Mouse (Mus musculus): ENCODE results near the gene Zmat3. TPM values are rescaled to one million over a fixed set of nuclear protein-coding genes. Genes with fewer than 3 reads are reported as not detected.

Gene Zmat3
- 8.2 and 8.7 TPM in 2 replicates for polyA plus RNA-seq (2016; fragmentation: Nextera tagmentation; extraction: Ambion mirVana)

- H3K4me1 ChIP-seq: peaks cover 13% of the 10 kb centered on the region
- peak within 1 kb of the TSS; percentile 87 for H3K9ac ChIP-seq
- 4% methylated on average over 39 of the region's 48 CpGs for WGBS
- peak within 1 kb of the TSS; percentile 78 for H3K27ac ChIP-seq
- H3K27me3 ChIP-seq (replicated peaks): no peaks in the 10 kb centered on the region
- H3K36me3 ChIP-seq: no peaks in the 10 kb centered on the region
- no peaks in the 10 kb centered on the region for H3K9me3 ChIP-seq
- H3K4me3 ChIP-seq: peak within 1 kb of the TSS; percentile 83
- H3K4me2 ChIP-seq (replicated peaks): peak within 1 kb of the TSS; percentile 74
- peak; percentile 90 for ATAC-seq (ENCODE audit: low FRiP score, low read depth)
Measured at GRCm38 (mm10) chr3:32365546-32366245, at the start of gene Zmat3. Gene Zmat3 (minus strand): TSS chr3:32366014.

GRCm38 (mm10) chr3:32414381-32414780, 48.6 kb upstream of the Zmat3 start:
- no peaks in the 10 kb centered on the region for H3K9me3 ChIP-seq
- ATAC-seq (ENCODE audit: low FRiP score, low read depth): no peak
- H3K27ac ChIP-seq: no peak overlapping the region
- no peaks in the 10 kb centered on the region for H3K36me3 ChIP-seq
- 53% methylated on average over 4 of the region's 4 CpGs for WGBS
- H3K4me3 ChIP-seq: no peak overlapping the region
- no peak overlapping the region for H3K4me2 ChIP-seq (replicated peaks)
- peaks cover 15% of the 10 kb centered on the region for H3K4me1 ChIP-seq
- H3K9ac ChIP-seq: no peak overlapping the region
- no peaks in the 10 kb centered on the region for H3K27me3 ChIP-seq (replicated peaks)

GRCm38 (mm10) chr3:32412502-32413044, 46.8 kb upstream of the Zmat3 start:
- ATAC-seq (ENCODE audit: low FRiP score, low read depth): no peak
- no peaks in the 10 kb centered on the region for H3K9me3 ChIP-seq
- H3K9ac ChIP-seq: no peak overlapping the region
- H3K4me2 ChIP-seq (replicated peaks): no peak overlapping the region
- peaks cover 15% of the 10 kb centered on the region for H3K4me1 ChIP-seq
- H3K36me3 ChIP-seq: no peaks in the 10 kb centered on the region
- H3K4me3 ChIP-seq: no peak overlapping the region
- 87% methylated on average over 7 of the region's 7 CpGs for WGBS
- no peaks in the 10 kb centered on the region for H3K27me3 ChIP-seq (replicated peaks)
- no peak overlapping the region for H3K27ac ChIP-seq

- no peak overlapping the region for H3K4me2 ChIP-seq (replicated peaks)
- no peak for ATAC-seq (ENCODE audit: low FRiP score, low read depth)
- WGBS: 93% methylated on average over 3 of the region's 3 CpGs
- H3K4me3 ChIP-seq: no peak overlapping the region
- H3K9me3 ChIP-seq: no peaks in the 10 kb centered on the region
- no peaks in the 10 kb centered on the region for H3K36me3 ChIP-seq
- no peak overlapping the region for H3K27ac ChIP-seq
- no peak overlapping the region for H3K9ac ChIP-seq
- peaks cover 5% of the 10 kb centered on the region; the same call in 1 of the 2 replicates for H3K4me1 ChIP-seq
- no peaks in the 10 kb centered on the region for H3K27me3 ChIP-seq (replicated peaks)
Measured at GRCm38 (mm10) chr3:32408811-32409273, 43.0 kb upstream of the Zmat3 start.

GRCm38 (mm10) chr3:32406804-32407203, 41.0 kb upstream of the Zmat3 start:
- no peak for ATAC-seq (ENCODE audit: low FRiP score, low read depth)
- Histone ChIP-seq H3K4me2 (replicated peaks) (no peak overlapping the region), H3K9me3 (no peaks in the 10 kb centered on the region), H3K27ac (no peak overlapping the region), H3K36me3 (no peaks in the 10 kb centered on the region), H3K9ac (no peak overlapping the region), H3K27me3 (replicated peaks) (no peaks in the 10 kb centered on the region), H3K4me1 (no peaks in the 10 kb centered on the region), H3K4me3 (no peak overlapping the region)
- WGBS: 82% methylated on average over 6 of the region's 6 CpGs

GRCm38 (mm10) chr3:32405699-32406098, 39.9 kb upstream of the Zmat3 start:
- Histone ChIP-seq H3K27me3 (replicated peaks) (no peaks in the 10 kb centered on the region), H3K9ac (no peak overlapping the region), H3K36me3 (no peaks in the 10 kb centered on the region), H3K9me3 (no peaks in the 10 kb centered on the region), H3K4me3 (no peak overlapping the region), H3K4me1 (peaks cover 2% of the 10 kb centered on the region; the same call in 1 of the 2 replicates), H3K27ac (no peak overlapping the region), H3K4me2 (replicated peaks) (no peak overlapping the region)
- no peak for ATAC-seq (ENCODE audit: low FRiP score, low read depth)
- whole genome bisulfite sequencing: 96% methylated on average over 1 of the region's 1 CpGs

- H3K9ac ChIP-seq: no peak overlapping the region
- peaks cover 18% of the 10 kb centered on the region for H3K4me1 ChIP-seq
- H3K9me3 ChIP-seq: no peaks in the 10 kb centered on the region
- H3K36me3 ChIP-seq: no peaks in the 10 kb centered on the region
- ATAC-seq (ENCODE audit: low FRiP score, low read depth): no peak
- no peak overlapping the region for H3K27ac ChIP-seq
- no peak overlapping the region for H3K4me3 ChIP-seq
- 86% methylated on average over 7 of the region's 7 CpGs for WGBS
- H3K4me2 ChIP-seq (replicated peaks): no peak overlapping the region
- no peaks in the 10 kb centered on the region for H3K27me3 ChIP-seq (replicated peaks)
Measured at GRCm38 (mm10) chr3:32402990-32403885, 37.4 kb upstream of the Zmat3 start.

GRCm38 (mm10) chr3:32401591-32401990, 35.8 kb upstream of the Zmat3 start:
- ATAC-seq (ENCODE audit: low FRiP score, low read depth): no peak
- Histone ChIP-seq H3K4me1 (peaks cover 18% of the 10 kb centered on the region), H3K9ac (no peak overlapping the region), H3K9me3 (no peaks in the 10 kb centered on the region), H3K27ac (no peak overlapping the region), H3K36me3 (no peaks in the 10 kb centered on the region), H3K4me3 (no peak overlapping the region), H3K4me2 (replicated peaks) (no peak overlapping the region), H3K27me3 (replicated peaks) (no peaks in the 10 kb centered on the region)
- WGBS: 85% methylated on average over 3 of the region's 3 CpGs

GRCm38 (mm10) chr3:32399931-32400330, 34.1 kb upstream of the Zmat3 start:
- Histone ChIP-seq H3K9ac (no peak overlapping the region), H3K9me3 (no peaks in the 10 kb centered on the region), H3K4me2 (replicated peaks) (peak overlapping the region; percentile 24; the same call in 1 of the 2 replicates), H3K36me3 (no peaks in the 10 kb centered on the region), H3K27ac (no peak overlapping the region), H3K4me3 (no peak overlapping the region), H3K4me1 (peaks cover 18% of the 10 kb centered on the region), H3K27me3 (replicated peaks) (no peaks in the 10 kb centered on the region)
- no peak for ATAC-seq (ENCODE audit: low FRiP score, low read depth)
- 58% methylated on average over 2 of the region's 2 CpGs for WGBS

GRCm38 (mm10) chr3:32399381-32399780, 33.6 kb upstream of the Zmat3 start:
- Histone ChIP-seq H3K27ac (no peak overlapping the region), H3K4me1 (peaks cover 18% of the 10 kb centered on the region), H3K4me3 (no peak overlapping the region), H3K9me3 (no peaks in the 10 kb centered on the region), H3K27me3 (replicated peaks) (no peaks in the 10 kb centered on the region), H3K9ac (no peak overlapping the region), H3K4me2 (replicated peaks) (peak overlapping the region; percentile 18), H3K36me3 (no peaks in the 10 kb centered on the region)
- 29% methylated on average over 4 of the region's 4 CpGs for WGBS
- no peak for ATAC-seq (ENCODE audit: low FRiP score, low read depth)

GRCm38 (mm10) chr3:32398623-32399022, 32.8 kb upstream of the Zmat3 start:
- H3K27me3 ChIP-seq (replicated peaks): no peaks in the 10 kb centered on the region
- H3K27ac ChIP-seq: no peak overlapping the region
- H3K36me3 ChIP-seq: no peaks in the 10 kb centered on the region
- 44% methylated on average over 4 of the region's 4 CpGs for WGBS
- ATAC-seq (ENCODE audit: low FRiP score, low read depth): no peak
- H3K9me3 ChIP-seq: no peaks in the 10 kb centered on the region
- H3K4me1 ChIP-seq: peaks cover 18% of the 10 kb centered on the region
- H3K4me2 ChIP-seq (replicated peaks): peak overlapping the region; percentile 68
- no peak overlapping the region for H3K9ac ChIP-seq
- H3K4me3 ChIP-seq: no peak overlapping the region

GRCm38 (mm10) chr3:32398175-32398538, 32.3 kb upstream of the Zmat3 start:
- H3K27ac ChIP-seq: no peak overlapping the region

More at GRCm38 (mm10) chr3:32398175-32398538, 32.3 kb upstream of the Zmat3 start:
- no peaks in the 10 kb centered on the region for H3K9me3 ChIP-seq
- H3K9ac ChIP-seq: peak overlapping the region; percentile 98
- peaks cover 18% of the 10 kb centered on the region for H3K4me1 ChIP-seq
- whole genome bisulfite sequencing: 3% methylated on average over 7 of the region's 7 CpGs
- peak overlapping the region; percentile 95 for H3K4me3 ChIP-seq
- no peaks in the 10 kb centered on the region for H3K36me3 ChIP-seq
- no peak for ATAC-seq (ENCODE audit: low FRiP score, low read depth)
- peak overlapping the region; percentile 68 for H3K4me2 ChIP-seq (replicated peaks)
- H3K27me3 ChIP-seq (replicated peaks): no peaks in the 10 kb centered on the region
